Mouse (Mus musculus) C3H10T1/2 (cell line): ENCODE measurements around the gene AW549877. TPM values are rescaled to one million over a fixed set of nuclear protein-coding genes. Genes with fewer than 3 reads are reported as not detected.

Source experiments
- polyA plus RNA-seq, 2 experiments: library from polyadenylated mRNA; unstranded; fragments of >200 nt; fragmentation: generic; extraction: Trizol; gene quantifications; one replicate each; pipeline ENCODE4 v1.2.1; 2012; ENCODE audit warnings: missing spikeins in 2 of 2

AW549877 gene
- polyA plus RNA-seq = 1 to 10 TPM in 1 of 2 experiments, under 1 TPM in 1; 0.23 to 6.3 TPM

GRCm38 (mm10) chr15:3995448-3996266, at the start of gene AW549877:
TSS of gene AW549877 (minus strand) at chr15:3995744.

GRCm38 (mm10) chr15:4026231-4026773, 30.8 kb upstream of the AW549877 start, which contains the start of gene Oxct1:
TSS of gene Oxct1 (plus strand) at chr15:4026383.

GRCm38 (mm10) chr15:3979061-3979848, 16.3 kb downstream of the AW549877 start, which contains the start of gene Fbxo4:
TSS of gene Fbxo4 (minus strand) at chr15:3979573.

Other genes with a start within 250 kb of the AW549877 start
- gene Fbxo4, start 16.2 kb downstream of the AW549877 start, polyA plus RNA-seq = 10 to 100 TPM in 1 of 2 experiments, 1 to 10 TPM in 1; 9.4 to 29.2 TPM
- 100 to 1,000 TPM in 1 of 2 experiments, 10 to 100 TPM in 1; 19.1 to 110 TPM for gene Oxct1, start 30.6 kb upstream of the AW549877 start, polyA plus RNA-seq